Mouse (Mus musculus): ENCODE results near the gene Ssbp4. TPM values are rescaled to one million over a fixed set of nuclear protein-coding genes. Genes with fewer than 3 reads are reported as not detected.
A peak's percentile ranks its signal among the peaks of the same experiment; 100 is the strongest.

Gene Ssbp4
- polyA plus RNA-seq (2012; rRNA removed) = 392 and 506 TPM in 2 replicates

GRCm38 (mm10) chr8:70608749-70609367 lies at the start of gene Ssbp4:
Ssbp4 (minus strand) TSS chr8:70608872.
- DNase-seq = no peak
- Histone ChIP-seq H3K27me3 (ENCODE audit: control insufficient read depth, insufficient read depth, low read length) (no peaks in the 10 kb centered on the region), H3K4me3 (ENCODE audit: control insufficient read depth, insufficient read depth, low read length) (peak within 1 kb of the TSS; percentile 97), H3K27ac (ENCODE audit: control insufficient read depth, insufficient read depth, low read length) (peak within 1 kb of the TSS; percentile 86), H3K36me3 (ENCODE audit: control insufficient read depth, insufficient read depth, low read length) (no peaks in the 10 kb centered on the region), H3K4me1 (replicated peaks; ENCODE audit: control insufficient read depth, insufficient read depth, low read length) (peaks cover 46% of the 10 kb centered on the region)
- 2% methylated on average over 26 of the region's 26 CpGs for WGBS
- no peak for TF ChIP-seq POLR2A (IDR thresholded peaks at IDR 0.05; ENCODE audit: control insufficient read depth, extremely low read depth, insufficient read depth, low read length, poor library complexity)

DNA sequence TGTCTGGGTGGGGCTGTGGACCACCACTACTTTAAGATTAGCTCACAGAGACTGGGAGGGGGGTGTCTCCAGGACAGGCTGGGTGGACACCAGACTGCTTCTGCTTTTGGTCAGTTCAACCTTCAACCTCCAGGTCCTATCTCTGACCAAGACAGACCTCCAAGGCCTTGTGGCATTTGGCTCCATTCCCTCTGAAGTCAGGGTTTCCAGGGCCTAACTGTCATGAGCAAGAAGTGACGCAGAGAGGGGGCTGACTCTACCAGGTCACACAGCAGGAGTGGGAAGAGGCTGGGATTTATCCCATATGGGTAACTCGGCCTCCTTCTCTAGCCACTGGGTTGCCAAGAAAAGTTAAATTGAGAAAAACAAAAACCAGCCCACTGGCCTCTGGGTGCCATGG lies 49.1 kb upstream of the Ssbp4 start:
- Histone ChIP-seq H3K4me3 (ENCODE audit: control insufficient read depth, insufficient read depth, low read length) (no peak overlapping the region), H3K27me3 (ENCODE audit: control insufficient read depth, insufficient read depth, low read length) (no peaks in the 10 kb centered on the region), H3K27ac (ENCODE audit: control insufficient read depth, insufficient read depth, low read length) (no peak overlapping the region), H3K36me3 (ENCODE audit: control insufficient read depth, insufficient read depth, low read length) (no peaks in the 10 kb centered on the region), H3K4me1 (replicated peaks; ENCODE audit: control insufficient read depth, insufficient read depth, low read length) (peaks cover 15% of the 10 kb centered on the region)
- TF ChIP-seq POLR2A (IDR thresholded peaks at IDR 0.05; ENCODE audit: control insufficient read depth, extremely low read depth, insufficient read depth, low read length, poor library complexity) = no peak
- TF ChIP-seq CTCF (IDR thresholded peaks at IDR 0.05; ENCODE audit: borderline replicate concordance, control insufficient read depth, extremely low read depth, insufficient read depth, low read length, poor library complexity) = no peak
- WGBS = 94% methylated on average over 2 of the region's 2 CpGs
- no peak for DNase-seq

GRCm38 (mm10) chr8:70657214-70657613 lies 48.5 kb upstream of the Ssbp4 start:
- TF ChIP-seq CTCF (IDR thresholded peaks at IDR 0.05; ENCODE audit: borderline replicate concordance, control insufficient read depth, extremely low read depth, insufficient read depth, low read length, poor library complexity) (no peak), POLR2A (IDR thresholded peaks at IDR 0.05; ENCODE audit: control insufficient read depth, extremely low read depth, insufficient read depth, low read length, poor library complexity) (no peak)
- Histone ChIP-seq H3K4me3 (ENCODE audit: control insufficient read depth, insufficient read depth, low read length) (no peak overlapping the region), H3K27me3 (ENCODE audit: control insufficient read depth, insufficient read depth, low read length) (no peaks in the 10 kb centered on the region), H3K27ac (ENCODE audit: control insufficient read depth, insufficient read depth, low read length) (no peak overlapping the region), H3K36me3 (ENCODE audit: control insufficient read depth, insufficient read depth, low read length) (no peaks in the 10 kb centered on the region), H3K4me1 (replicated peaks; ENCODE audit: control insufficient read depth, insufficient read depth, low read length) (peaks cover 15% of the 10 kb centered on the region)
- WGBS = 98% methylated on average over 3 of the region's 3 CpGs
- DNase-seq = no peak

DNA sequence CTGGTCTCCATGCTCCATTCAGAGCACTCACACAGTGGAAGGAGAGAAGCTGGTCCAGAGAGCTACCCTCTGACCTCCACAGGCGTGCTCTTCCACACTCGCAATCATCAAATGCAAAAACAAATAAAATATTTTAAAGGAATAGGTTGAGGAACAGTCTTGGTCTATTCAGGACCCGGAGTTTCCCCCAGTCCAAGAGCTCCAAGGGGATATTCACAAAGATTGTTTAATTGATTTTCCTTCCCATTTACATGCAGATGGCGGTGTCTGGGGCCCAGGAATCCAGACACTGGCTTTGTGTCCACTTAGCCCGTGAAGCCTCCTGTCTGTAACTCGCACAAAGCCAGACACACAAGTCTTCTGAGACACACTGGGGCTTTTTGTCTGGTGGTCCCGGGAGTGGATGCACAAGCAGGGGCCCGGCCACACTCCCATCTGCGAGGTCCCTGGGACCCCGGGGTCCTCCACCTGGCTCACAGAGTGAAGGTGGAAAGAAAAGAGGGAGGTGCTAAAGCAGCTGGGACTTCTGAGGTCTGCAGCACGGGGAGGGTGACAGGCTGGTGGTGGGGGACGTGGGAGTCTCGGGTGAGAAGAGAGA lies 47.6 kb upstream of the Ssbp4 start:
- Histone ChIP-seq H3K27me3 (ENCODE audit: control insufficient read depth, insufficient read depth, low read length) (no peaks in the 10 kb centered on the region), H3K36me3 (ENCODE audit: control insufficient read depth, insufficient read depth, low read length) (0 out of 2 replicates have a peak, but pooled peaks cover 5% of the 10 kb centered on the region), H3K27ac (ENCODE audit: control insufficient read depth, insufficient read depth, low read length) (no peak overlapping the region), H3K4me1 (replicated peaks; ENCODE audit: control insufficient read depth, insufficient read depth, low read length) (peaks cover 15% of the 10 kb centered on the region), H3K4me3 (ENCODE audit: control insufficient read depth, insufficient read depth, low read length) (no peak overlapping the region)
- DNase-seq = no peak
- TF ChIP-seq POLR2A (IDR thresholded peaks at IDR 0.05; ENCODE audit: control insufficient read depth, extremely low read depth, insufficient read depth, low read length, poor library complexity) (no peak), CTCF (IDR thresholded peaks at IDR 0.05; ENCODE audit: borderline replicate concordance, control insufficient read depth, extremely low read depth, insufficient read depth, low read length, poor library complexity) (no peak)
- 95% methylated on average over 13 of the region's 13 CpGs for whole genome bisulfite sequencing

DNA sequence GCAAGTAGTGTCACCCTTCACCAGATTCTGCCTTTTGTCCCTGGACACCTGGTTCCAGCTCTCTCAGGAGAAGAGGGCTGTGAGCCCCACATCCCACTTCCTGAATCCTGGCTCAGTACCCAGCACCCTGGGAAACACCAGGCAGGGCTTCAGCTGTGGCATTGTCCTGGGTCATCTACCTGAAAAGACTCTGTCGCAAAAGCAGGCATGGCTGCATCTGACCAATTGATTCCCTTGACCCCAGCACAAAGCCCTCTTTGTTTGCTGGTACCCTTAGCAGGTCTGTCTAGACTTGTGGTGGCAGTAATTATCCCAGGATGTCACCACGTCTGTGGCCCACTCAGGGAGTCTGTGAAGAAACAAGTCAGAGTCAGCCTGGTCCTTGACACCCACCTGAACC lies 46.8 kb upstream of the Ssbp4 start:
- TF ChIP-seq POLR2A (IDR thresholded peaks at IDR 0.05; ENCODE audit: control insufficient read depth, extremely low read depth, insufficient read depth, low read length, poor library complexity) (no peak), CTCF (IDR thresholded peaks at IDR 0.05; ENCODE audit: borderline replicate concordance, control insufficient read depth, extremely low read depth, insufficient read depth, low read length, poor library complexity) (no peak)
- H3K27ac ChIP-seq (ENCODE audit: control insufficient read depth, insufficient read depth, low read length) = no peak overlapping the region
- peaks cover 11% of the 10 kb centered on the region; the same call in 1 of the 2 replicates for H3K36me3 ChIP-seq (ENCODE audit: control insufficient read depth, insufficient read depth, low read length)
- H3K4me3 ChIP-seq (ENCODE audit: control insufficient read depth, insufficient read depth, low read length) = no peak overlapping the region
- WGBS = 90% methylated on average over 2 of the region's 2 CpGs
- peaks cover 13% of the 10 kb centered on the region for H3K4me1 ChIP-seq (replicated peaks; ENCODE audit: control insufficient read depth, insufficient read depth, low read length)
- no peaks in the 10 kb centered on the region for H3K27me3 ChIP-seq (ENCODE audit: control insufficient read depth, insufficient read depth, low read length)
- DNase-seq = no peak

- Histone ChIP-seq H3K4me3 (ENCODE audit: control insufficient read depth, insufficient read depth, low read length) (no peak overlapping the region), H3K27me3 (ENCODE audit: control insufficient read depth, insufficient read depth, low read length) (no peaks in the 10 kb centered on the region), H3K4me1 (replicated peaks; ENCODE audit: control insufficient read depth, insufficient read depth, low read length) (peaks cover 3% of the 10 kb centered on the region), H3K27ac (ENCODE audit: control insufficient read depth, insufficient read depth, low read length) (no peak overlapping the region), H3K36me3 (ENCODE audit: control insufficient read depth, insufficient read depth, low read length) (peaks cover 14% of the 10 kb centered on the region; the same call in 1 of the 2 replicates)
- TF ChIP-seq POLR2A (IDR thresholded peaks at IDR 0.05; ENCODE audit: control insufficient read depth, extremely low read depth, insufficient read depth, low read length, poor library complexity) = no peak
- TF ChIP-seq CTCF (IDR thresholded peaks at IDR 0.05; ENCODE audit: borderline replicate concordance, control insufficient read depth, extremely low read depth, insufficient read depth, low read length, poor library complexity) = no peak
- 70% methylated on average over 1 of the region's 1 CpGs for WGBS
- no peak for DNase-seq
Measured at GRCm38 (mm10) chr8:70654121-70654520, 45.4 kb upstream of the Ssbp4 start.
